Mouse (Mus musculus): ENCODE data around the gene Sumo3. TPM values are rescaled to one million over a fixed set of nuclear protein-coding genes. Genes with fewer than 3 reads are reported as not detected.

The Sumo3 gene
- total RNA-seq, 2 experiments from 2014 or later = 129 to 156 TPM

- no peak for DNase-seq (ENCODE audit: low spot score in 2 of 2)
Measured at GRCm38 (mm10) chr10:77588036-77588435, 17.9 kb upstream of the Sumo3 start.

DNA sequence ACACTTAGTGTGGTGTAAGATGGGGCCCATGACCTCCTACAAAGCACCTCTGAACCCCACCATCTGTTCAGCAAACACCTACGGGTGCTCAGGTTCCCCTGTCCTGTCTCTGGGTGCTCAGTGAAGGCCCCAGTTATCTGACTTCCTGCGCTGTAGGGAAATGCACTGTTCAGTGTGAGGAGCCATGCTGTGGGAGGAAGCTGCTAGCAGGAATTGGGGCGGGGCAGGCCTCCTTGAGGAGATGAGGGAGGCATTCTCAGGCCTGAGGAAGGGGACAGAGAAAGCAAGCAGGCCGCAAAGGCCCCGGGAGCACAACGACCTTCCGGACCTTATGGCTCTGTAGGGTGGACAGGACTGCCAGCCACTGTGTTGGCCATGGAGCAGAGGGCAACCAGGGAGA lies 16.8 kb upstream of the Sumo3 start:
- no peak for DNase-seq (ENCODE audit: low spot score in 2 of 2)

DNA sequence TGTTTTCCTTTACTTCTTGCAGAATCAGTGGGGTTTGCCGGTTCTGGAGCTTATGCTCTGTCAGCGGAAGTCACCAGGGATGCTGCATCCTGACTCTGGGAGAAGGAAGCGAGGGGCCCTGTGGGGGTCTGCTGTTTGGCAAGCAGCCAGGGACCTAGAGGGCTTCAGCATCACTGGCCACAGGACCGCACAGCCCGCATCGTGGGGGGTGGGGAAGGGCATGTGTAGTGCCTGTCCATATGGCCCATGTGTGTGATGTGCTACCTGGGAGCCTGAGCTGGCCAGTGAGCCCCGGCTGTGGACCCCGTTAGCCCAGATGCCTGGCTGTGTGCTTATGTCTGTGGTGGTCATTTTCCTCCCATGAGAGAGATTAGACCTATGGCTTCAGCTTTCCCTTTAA lies 16.1 kb upstream of the Sumo3 start:
- DNase-seq (ENCODE audit: low spot score in 2 of 2) = no peak

DNA sequence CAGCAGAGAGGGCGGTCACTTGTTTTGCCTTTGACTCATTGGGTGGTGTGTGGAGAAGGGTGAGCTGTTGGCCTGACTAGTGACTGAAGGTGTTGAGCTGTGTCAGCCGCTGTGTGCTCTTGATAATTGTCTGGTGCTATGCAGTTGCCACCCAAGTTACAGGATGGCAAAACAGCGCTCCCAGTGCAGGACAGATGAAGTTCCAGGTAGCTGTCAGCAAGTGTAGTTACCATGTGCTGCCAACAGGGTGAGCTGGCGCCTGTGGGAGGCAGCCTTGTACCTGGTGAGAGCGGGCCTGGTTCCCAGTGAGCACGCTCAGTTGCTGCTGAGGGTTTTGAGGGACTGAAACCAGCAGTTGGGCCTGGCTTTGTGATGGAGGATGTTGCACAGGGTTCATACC lies 15.1 kb upstream of the Sumo3 start:
- DNase-seq (ENCODE audit: low spot score in 2 of 2) = peak; percentile 38 to 49

GRCm38 (mm10) chr10:77591546-77591945 lies 14.4 kb upstream of the Sumo3 start:
- DNase-seq (ENCODE audit: low spot score in 2 of 2) = no peak

DNA sequence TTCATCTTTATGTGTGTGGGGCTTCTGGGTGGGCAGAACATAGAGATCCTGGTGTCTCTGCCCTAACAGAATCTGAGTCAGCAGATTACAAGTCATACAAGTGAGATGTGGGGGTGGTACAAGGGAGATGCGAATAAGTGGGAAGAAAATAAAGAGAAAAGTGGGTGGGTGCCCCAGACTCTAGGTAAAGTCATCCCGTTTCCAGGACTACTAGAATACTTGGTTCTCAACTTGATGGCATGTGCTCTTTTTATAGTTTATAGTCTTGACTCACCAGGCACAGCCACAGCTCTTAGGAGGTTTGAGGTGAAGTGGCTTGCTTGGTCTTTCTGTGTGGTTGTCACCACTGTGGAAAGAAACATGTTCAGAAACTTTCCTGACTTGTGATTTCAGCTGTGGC lies 9.8 kb upstream of the Sumo3 start:
- no peak for DNase-seq (ENCODE audit: low spot score in 2 of 2)

- DNase-seq (ENCODE audit: low spot score in 2 of 2) = no peak
Measured at GRCm38 (mm10) chr10:77603021-77603420, 2.9 kb upstream of the Sumo3 start.

GRCm38 (mm10) chr10:77604111-77604510 lies 1.8 kb upstream of the Sumo3 start:
- DNase-seq (ENCODE audit: low spot score in 2 of 2) = no peak

DNA sequence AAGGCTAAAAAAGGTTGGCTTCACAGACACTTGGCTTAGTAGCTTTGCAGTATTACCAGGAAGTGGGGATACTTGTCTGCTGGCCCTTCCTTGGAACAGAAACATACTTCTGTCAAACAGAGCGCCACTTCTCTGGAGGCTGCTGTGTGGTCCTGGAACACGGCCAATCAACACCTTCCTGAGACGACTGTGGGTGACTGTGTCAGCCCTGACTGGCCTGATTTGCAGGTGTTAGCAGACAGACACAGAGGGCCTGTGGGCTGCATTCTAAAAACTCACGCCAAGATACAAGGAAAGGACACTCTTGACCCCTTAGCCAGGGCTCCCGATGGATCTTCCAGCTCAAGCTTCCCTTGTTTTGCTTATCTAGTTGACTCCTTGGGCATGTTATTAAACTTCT lies 939 bp upstream of the Sumo3 start:
- no peak for DNase-seq (ENCODE audit: low spot score in 2 of 2)

GRCm38 (mm10) chr10:77605368-77605767 lies 529 bp upstream of the Sumo3 start:
- DNase-seq (ENCODE audit: low spot score in 2 of 2) = no peak

DNA sequence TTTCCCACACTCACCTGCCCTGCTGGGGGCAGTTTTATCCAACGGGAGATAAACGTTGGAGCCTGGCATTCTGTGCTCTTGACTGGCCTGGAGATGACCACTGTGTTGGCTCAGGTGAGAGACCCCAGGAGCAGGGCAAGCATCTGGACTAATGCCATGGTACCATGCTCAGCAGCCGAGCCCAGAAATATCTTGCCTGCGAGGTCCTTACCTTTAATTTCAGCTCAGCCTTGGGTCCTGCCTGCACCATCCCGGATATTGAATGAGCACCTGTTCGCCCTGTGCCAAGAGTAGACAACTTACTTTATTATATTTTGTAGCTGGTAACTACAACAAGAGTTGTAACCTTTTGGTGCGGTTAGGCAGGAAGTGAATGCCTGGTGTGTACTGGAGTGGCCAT lies 958 bp downstream of the Sumo3 start:
- DNase-seq (ENCODE audit: low spot score in 2 of 2) = no peak

DNA sequence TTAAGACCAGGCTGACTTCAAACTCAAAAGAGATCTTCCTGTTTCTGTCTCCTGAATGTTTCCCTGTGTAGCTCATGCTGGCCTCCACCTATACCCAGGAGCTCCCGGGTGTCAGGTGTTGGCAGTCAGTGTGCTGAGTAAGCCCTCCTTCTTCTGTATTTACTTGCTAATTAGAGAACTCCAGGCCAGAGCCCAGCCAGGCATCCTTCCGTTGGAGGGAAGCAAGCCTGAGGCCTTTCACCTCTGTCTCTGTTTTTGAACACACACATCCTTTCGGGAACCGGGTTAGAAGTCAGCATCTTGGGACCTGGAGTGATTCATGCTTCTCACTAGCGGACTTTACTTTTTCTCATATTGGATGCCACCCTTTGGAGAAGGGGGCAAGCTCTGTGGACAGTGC lies 1.5 kb downstream of the Sumo3 start:
- no peak for DNase-seq (ENCODE audit: low spot score in 2 of 2)

- no peak for DNase-seq (ENCODE audit: low spot score in 2 of 2)
Measured at GRCm38 (mm10) chr10:77608589-77608988, 2.7 kb downstream of the Sumo3 start.

DNA sequence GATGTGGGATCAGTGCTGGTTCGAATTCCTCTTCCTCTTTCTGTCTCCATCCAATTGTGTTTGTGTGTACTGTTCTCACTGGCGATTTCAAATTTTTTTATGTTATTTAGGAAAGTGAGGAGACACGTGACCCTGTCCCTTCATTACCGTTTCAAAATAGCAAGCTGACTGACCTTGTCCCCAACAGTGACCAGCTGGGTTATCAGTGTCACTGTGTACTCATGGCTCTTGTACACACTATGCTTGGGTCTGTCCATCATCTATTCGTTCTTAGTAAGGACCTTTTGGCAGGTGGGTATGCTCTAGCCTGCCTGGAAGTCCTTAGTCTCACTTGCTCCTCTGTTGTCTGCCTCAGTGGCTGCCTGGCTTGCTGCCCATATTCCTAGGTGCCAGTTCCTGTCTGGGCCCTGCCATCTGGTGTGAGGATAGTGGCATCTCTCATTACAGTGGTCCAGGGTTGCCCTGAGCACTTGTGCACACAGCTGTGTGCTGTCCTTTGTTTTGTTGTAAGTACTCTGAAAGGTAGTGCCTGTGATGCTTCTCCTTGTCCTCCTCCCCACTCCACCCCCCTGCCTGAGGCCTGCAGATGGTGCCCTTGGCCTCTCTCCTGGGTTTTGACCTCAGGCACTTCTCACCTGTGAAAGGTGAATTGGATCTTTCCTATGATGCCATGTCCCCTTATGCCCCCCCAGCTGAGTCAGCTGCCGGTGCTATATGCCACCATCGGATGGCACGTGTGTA lies 4.5 kb downstream of the Sumo3 start:
- no peak for DNase-seq (ENCODE audit: low spot score in 2 of 2)

GRCm38 (mm10) chr10:77613409-77613808 lies 7.5 kb downstream of the Sumo3 start:
- no peak for DNase-seq (ENCODE audit: low spot score in 2 of 2)

- DNase-seq (ENCODE audit: low spot score in 2 of 2) = no peak
Measured at GRCm38 (mm10) chr10:77615647-77616046, 9.8 kb downstream of the Sumo3 start.

- DNase-seq (ENCODE audit: low spot score in 2 of 2) = no peak
Measured at GRCm38 (mm10) chr10:77616166-77616565, 10.3 kb downstream of the Sumo3 start.

GRCm38 (mm10) chr10:77616926-77617325 lies 11.0 kb downstream of the Sumo3 start:
- DNase-seq (ENCODE audit: low spot score in 2 of 2) = no peak

- DNase-seq (ENCODE audit: low spot score in 2 of 2) = no peak
Measured at GRCm38 (mm10) chr10:77621546-77621945, 15.6 kb downstream of the Sumo3 start.

GRCm38 (mm10) chr10:77622055-77622988 lies 16.4 kb downstream of the Sumo3 start, which contains the start of gene Ube2g2:
TSS of gene Ube2g2 (plus strand) at chr10:77622275.
- DNase-seq (ENCODE audit: low spot score in 2 of 2) = peak; percentile 92 to 96

DNA sequence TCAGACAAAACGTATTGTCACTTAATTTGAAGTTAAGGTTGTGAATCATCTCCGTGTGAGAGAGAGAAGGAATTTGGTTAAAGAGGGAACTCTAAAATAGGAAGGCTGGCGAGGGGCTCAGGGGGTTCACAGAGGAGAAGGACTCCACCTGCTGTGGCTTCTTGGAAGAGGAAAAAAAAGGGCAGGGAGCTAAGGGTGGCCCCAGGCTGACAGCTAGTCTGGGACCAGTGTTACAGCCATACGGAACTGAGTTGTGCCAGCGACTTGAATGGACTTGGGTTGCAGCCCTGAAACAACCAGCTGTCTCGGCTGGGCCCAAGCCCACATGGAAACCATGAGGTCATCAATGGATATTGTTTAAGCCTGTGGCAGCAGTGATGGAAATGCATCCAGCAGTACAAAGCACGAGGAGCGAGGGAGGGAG lies 17.2 kb downstream of the Sumo3 start:
- peak; percentile 55 to 58 for DNase-seq (ENCODE audit: low spot score in 2 of 2)

Data from layer of hippocampus, postnatal 10 days (tissue).